Mouse (Mus musculus) layer of hippocampus, adult 2 months (tissue): Measurements from ENCODE around the gene Fabp3. TPM values are rescaled to one million over a fixed set of nuclear protein-coding genes. Genes with fewer than 3 reads are reported as not detected.
A peak's percentile ranks its signal among the peaks of the same experiment; 100 is the strongest.

Experiments used
- DNase-seq, 2 experiments: peaks; one replicate each; pipeline ENCODE4 v3.0.0; 2022; ENCODE audit warnings: low spot score in 2 of 2
- H3K27ac ChIP-seq: fragments of 200-600 bp; 2 replicates; pipeline ENCODE4 v1.8.1; 2022
- H3K4me3 ChIP-seq: fragments of 200-600 bp; 2 replicates; pipeline ENCODE4 v1.8.1; 2022; ENCODE audit warnings: mild to moderate bottlenecking
- CTCF ChIP-seq: fragments of 200-600 bp; conservative IDR thresholded peaks from 2 replicates; pipeline ENCODE4 v1.8.1; 2022; ENCODE audit warnings: antibody characterized with exemption, mild to moderate bottlenecking, moderate library complexity
- total RNA-seq, 2 experiments: library from RNA; stranded (reverse); gene quantifications; 2 replicates each; pipeline ENCODE4 v1.2.3; 2021

The Fabp3 gene
- total RNA-seq, 2 experiments from 2014 or later = 88.5 to 92.2 TPM

- no peak for DNase-seq
- no peak for TF ChIP-seq CTCF
- Histone ChIP-seq H3K27ac (peak overlapping the region; percentile 92), H3K4me3 (peak overlapping the region; percentile 69)
Measured at GRCm38 (mm10) chr4:130275016-130275822, 33.2 kb upstream of the Fabp3 start.

- H3K4me3 ChIP-seq = peak overlapping the region; percentile 69
- TF ChIP-seq CTCF = no peak
- H3K27ac ChIP-seq = no peak overlapping the region; the same call in 1 of the 2 replicates
- DNase-seq = no peak
Measured at GRCm38 (mm10) chr4:130275823-130276105, 32.6 kb upstream of the Fabp3 start.

- no peak for DNase-seq
- Histone ChIP-seq H3K4me3 (no peak overlapping the region), H3K27ac (no peak overlapping the region)
- no peak for TF ChIP-seq CTCF
Measured at GRCm38 (mm10) chr4:130276573-130277176, 31.7 kb upstream of the Fabp3 start.

- no peak for DNase-seq
- H3K27ac ChIP-seq = no peak within 1 kb of the TSS
- TF ChIP-seq CTCF = no peak
Measured at GRCm38 (mm10) chr4:130279105-130279504, 29.3 kb upstream of the Fabp3 start, which contains the start of gene Serinc2. Gene Serinc2, minus strand, starts transcription at chr4:130279205.

GRCm38 (mm10) chr4:130282856-130283255 lies 25.5 kb upstream of the Fabp3 start:
- no peak overlapping the region for H3K4me3 ChIP-seq
- H3K27ac ChIP-seq = no peak overlapping the region
- DNase-seq = no peak
- no peak for TF ChIP-seq CTCF

More at GRCm38 (mm10) chr4:130279105-130279504, 29.3 kb upstream of the Fabp3 start, which contains the start of gene Serinc2:
- no peak within 1 kb of the TSS for H3K4me3 ChIP-seq

GRCm38 (mm10) chr4:130283826-130284225 lies 24.6 kb upstream of the Fabp3 start:
- Histone ChIP-seq H3K27ac (no peak overlapping the region), H3K4me3 (no peak overlapping the region)
- no peak for TF ChIP-seq CTCF
- DNase-seq = no peak

GRCm38 (mm10) chr4:130286531-130286930 lies 21.9 kb upstream of the Fabp3 start:
- no peak overlapping the region for H3K27ac ChIP-seq
- DNase-seq = no peak
- no peak overlapping the region for H3K4me3 ChIP-seq
- TF ChIP-seq CTCF = no peak

- Histone ChIP-seq H3K4me3 (no peak overlapping the region), H3K27ac (no peak overlapping the region)
- no peak for DNase-seq
- no peak for TF ChIP-seq CTCF
Measured at GRCm38 (mm10) chr4:130289824-130290223, 18.6 kb upstream of the Fabp3 start.

GRCm38 (mm10) chr4:130292271-130292670 lies 16.1 kb upstream of the Fabp3 start:
- no peak overlapping the region for H3K27ac ChIP-seq
- H3K4me3 ChIP-seq = no peak overlapping the region
- peak in 1 of 2 experiments; percentile 79 for DNase-seq
- TF ChIP-seq CTCF = peak; percentile 98

- H3K27ac ChIP-seq = no peak overlapping the region
- TF ChIP-seq CTCF = no peak
- no peak for DNase-seq
- H3K4me3 ChIP-seq = no peak overlapping the region
Measured at GRCm38 (mm10) chr4:130294513-130294912, 13.9 kb upstream of the Fabp3 start.

GRCm38 (mm10) chr4:130295047-130295745 lies 13.2 kb upstream of the Fabp3 start:
- Histone ChIP-seq H3K4me3 (no peak overlapping the region), H3K27ac (no peak overlapping the region)
- peak; percentile 22 for TF ChIP-seq CTCF
- DNase-seq = no peak

- TF ChIP-seq CTCF = no peak
- DNase-seq = no peak
- H3K4me3 ChIP-seq = no peak overlapping the region
- no peak overlapping the region for H3K27ac ChIP-seq
Measured at GRCm38 (mm10) chr4:130296243-130296965, 12.0 kb upstream of the Fabp3 start.

GRCm38 (mm10) chr4:130297123-130297529 lies 11.3 kb upstream of the Fabp3 start:
- H3K27ac ChIP-seq = no peak overlapping the region
- H3K4me3 ChIP-seq = no peak overlapping the region
- no peak for DNase-seq
- peak; percentile 80 for TF ChIP-seq CTCF
